Mouse (Mus musculus): Measurements from ENCODE around the gene Prom1. TPM values are rescaled to one million over a fixed set of nuclear protein-coding genes. Genes with fewer than 3 reads are reported as not detected.

Prom1 gene
- polyA plus RNA-seq, 1 experiment = 3.1 TPM

DNA sequence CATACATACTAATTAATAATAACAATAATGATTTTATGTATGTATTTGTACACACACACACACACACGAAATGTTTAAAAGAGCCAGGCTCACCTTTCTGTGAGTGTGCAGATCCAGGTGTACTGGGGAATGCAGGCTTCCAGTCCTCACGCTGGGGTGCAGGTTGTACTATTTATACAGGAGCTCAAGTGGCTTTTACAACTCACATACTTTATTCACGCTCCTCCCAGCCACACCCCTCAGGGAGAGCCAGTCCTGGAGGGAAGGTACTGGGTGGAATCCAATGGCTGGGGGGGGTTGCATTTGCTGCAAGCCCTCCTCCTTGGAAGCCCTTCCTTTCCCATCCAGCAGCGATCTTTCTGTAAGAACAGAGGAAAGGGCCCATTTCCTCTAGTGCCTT lies 120.2 kb downstream of the Prom1 start, which contains the start of gene Fgfbp1:
TSS of gene Fgfbp1 (minus strand) at position 160 of the 400 bp plus-strand sequence.
- TF ChIP-seq POLR2A (IDR thresholded peaks at IDR 0.05; ENCODE audit: low read depth, low read length) (peak; percentile 57; the same call in 1 of the 2 replicates), CTCF (IDR thresholded peaks at IDR 0.05; ENCODE audit: extremely low read depth, insufficient read length, insufficient replicate concordance, low read depth, low read length) (no peak)
- 18% methylated on average over 4 of the region's 4 CpGs for WGBS
- H3K27me3 ChIP-seq (ENCODE audit: control insufficient read depth, insufficient read depth, low read length) = no peaks in the 10 kb centered on the region
- H3K4me1 ChIP-seq (ENCODE audit: control insufficient read depth, insufficient read depth, insufficient read length, low read length) = no peaks in the 10 kb centered on the region; the same call in 1 of the 2 replicates
- no peak within 1 kb of the TSS for H3K27ac ChIP-seq (ENCODE audit: insufficient read depth, low read depth, low read length)
- H3K36me3 ChIP-seq (ENCODE audit: control insufficient read depth, insufficient read depth, low read length) = peaks cover 2% of the 10 kb centered on the region; the same call in 1 of the 2 replicates
- H3K4me3 ChIP-seq (ENCODE audit: low read depth, low read length) = peak within 1 kb of the TSS; percentile 57

GRCm38 (mm10) chr5:43980397-43980796 lies 121.4 kb downstream of the Prom1 start:
- Histone ChIP-seq H3K27ac (ENCODE audit: insufficient read depth, low read depth, low read length) (no peak overlapping the region), H3K4me1 (ENCODE audit: control insufficient read depth, insufficient read depth, insufficient read length, low read length) (no peaks in the 10 kb centered on the region; the same call in 1 of the 2 replicates), H3K36me3 (ENCODE audit: control insufficient read depth, insufficient read depth, low read length) (peaks cover 2% of the 10 kb centered on the region; the same call in 1 of the 2 replicates), H3K27me3 (ENCODE audit: control insufficient read depth, insufficient read depth, low read length) (no peaks in the 10 kb centered on the region), H3K4me3 (ENCODE audit: low read depth, low read length) (no peak overlapping the region)
- TF ChIP-seq POLR2A (IDR thresholded peaks at IDR 0.05; ENCODE audit: low read depth, low read length) = no peak
- no peak for TF ChIP-seq CTCF (IDR thresholded peaks at IDR 0.05; ENCODE audit: extremely low read depth, insufficient read length, insufficient replicate concordance, low read depth, low read length)
- WGBS = 44% methylated on average over 2 of the region's 2 CpGs

DNA sequence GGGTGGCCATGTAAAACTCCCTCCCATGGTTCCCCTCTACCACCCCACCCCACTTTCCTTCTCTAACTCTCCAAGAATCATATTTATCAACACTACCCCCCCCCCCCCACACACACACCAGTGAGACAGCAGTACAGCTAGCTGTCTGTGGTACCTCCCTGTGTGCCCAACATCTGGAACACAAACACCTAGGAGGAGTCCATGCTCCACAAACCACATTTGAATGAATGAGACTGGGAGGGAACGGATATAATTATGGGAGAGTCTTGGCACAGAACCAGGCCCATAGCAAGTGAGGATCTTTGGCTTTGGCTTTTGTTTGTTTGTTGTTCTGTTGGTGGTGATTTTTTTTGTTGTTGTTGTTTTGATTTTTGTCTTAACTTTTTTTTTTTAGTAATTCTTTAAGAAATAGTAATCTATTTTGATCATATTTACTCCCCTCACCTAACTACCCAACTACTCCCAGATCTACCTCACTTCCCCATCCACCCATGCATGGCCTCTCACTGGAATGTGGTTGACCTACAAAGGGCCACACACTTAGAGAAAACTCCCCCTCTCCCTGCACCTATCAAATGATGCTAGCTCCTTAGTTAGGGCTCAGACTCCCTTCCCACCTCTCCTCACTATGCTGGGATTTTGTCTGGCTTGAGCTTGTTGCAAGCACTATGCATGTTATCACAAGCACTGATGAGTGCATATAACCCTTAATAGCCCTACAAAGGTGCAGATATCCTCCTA lies 124.8 kb downstream of the Prom1 start:
- H3K36me3 ChIP-seq (ENCODE audit: control insufficient read depth, insufficient read depth, low read length) = peaks cover 2% of the 10 kb centered on the region; the same call in 1 of the 2 replicates
- no peak overlapping the region for H3K27ac ChIP-seq (ENCODE audit: insufficient read depth, low read depth, low read length)
- 25% methylated on average over 1 of the region's 1 CpGs for WGBS
- no peak overlapping the region for H3K4me3 ChIP-seq (ENCODE audit: low read depth, low read length)
- TF ChIP-seq POLR2A (IDR thresholded peaks at IDR 0.05; ENCODE audit: low read depth, low read length) (no peak), CTCF (IDR thresholded peaks at IDR 0.05; ENCODE audit: extremely low read depth, insufficient read length, insufficient replicate concordance, low read depth, low read length) (no peak)
- peaks cover 8% of the 10 kb centered on the region; the same call in 1 of the 2 replicates for H3K4me1 ChIP-seq (ENCODE audit: control insufficient read depth, insufficient read depth, insufficient read length, low read length)
- H3K27me3 ChIP-seq (ENCODE audit: control insufficient read depth, insufficient read depth, low read length) = no peaks in the 10 kb centered on the region

GRCm38 (mm10) chr5:43974166-43974565 lies 127.7 kb downstream of the Prom1 start:
- H3K4me1 ChIP-seq (ENCODE audit: control insufficient read depth, insufficient read depth, insufficient read length, low read length) = peaks cover 20% of the 10 kb centered on the region; the same call in 1 of the 2 replicates
- TF ChIP-seq CTCF (IDR thresholded peaks at IDR 0.05; ENCODE audit: extremely low read depth, insufficient read length, insufficient replicate concordance, low read depth, low read length) (no peak), POLR2A (IDR thresholded peaks at IDR 0.05; ENCODE audit: low read depth, low read length) (no peak)
- WGBS = 57% methylated on average over 6 of the region's 6 CpGs
- no peaks in the 10 kb centered on the region for H3K27me3 ChIP-seq (ENCODE audit: control insufficient read depth, insufficient read depth, low read length)
- H3K27ac ChIP-seq (ENCODE audit: insufficient read depth, low read depth, low read length) = no peak overlapping the region
- H3K4me3 ChIP-seq (ENCODE audit: low read depth, low read length) = no peak overlapping the region
- peaks cover 2% of the 10 kb centered on the region; the same call in 1 of the 2 replicates for H3K36me3 ChIP-seq (ENCODE audit: control insufficient read depth, insufficient read depth, low read length)

DNA sequence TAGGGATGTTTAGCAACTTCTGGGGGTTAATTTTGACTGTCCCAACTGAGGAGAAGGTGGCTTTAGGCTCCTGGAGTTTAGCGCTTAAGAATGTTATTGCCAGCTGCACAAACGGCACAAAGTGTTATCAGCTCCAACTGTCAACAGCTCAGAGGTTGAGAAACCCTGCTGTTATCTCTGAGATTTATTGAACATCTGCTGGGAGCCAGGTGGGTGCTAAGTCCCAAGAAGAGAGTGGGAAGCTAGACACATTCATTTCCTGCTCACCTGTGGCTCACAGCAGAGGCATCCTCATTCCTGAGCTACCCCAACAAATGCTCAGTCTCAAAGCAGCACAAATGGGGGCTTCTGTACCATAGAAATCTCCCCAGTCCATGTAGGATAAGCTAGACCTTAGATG lies 130.7 kb downstream of the Prom1 start:
- no peaks in the 10 kb centered on the region for H3K27me3 ChIP-seq (ENCODE audit: control insufficient read depth, insufficient read depth, low read length)
- H3K27ac ChIP-seq (ENCODE audit: insufficient read depth, low read depth, low read length) = peak overlapping the region; percentile 62
- no peaks in the 10 kb centered on the region for H3K36me3 ChIP-seq (ENCODE audit: control insufficient read depth, insufficient read depth, low read length)
- H3K4me1 ChIP-seq (ENCODE audit: control insufficient read depth, insufficient read depth, insufficient read length, low read length) = peaks cover 24% of the 10 kb centered on the region; the same call in 1 of the 2 replicates
- H3K4me3 ChIP-seq (ENCODE audit: low read depth, low read length) = no peak overlapping the region
- WGBS = 17% methylated on average over 2 of the region's 2 CpGs
- TF ChIP-seq POLR2A (IDR thresholded peaks at IDR 0.05; ENCODE audit: low read depth, low read length) (no peak), CTCF (IDR thresholded peaks at IDR 0.05; ENCODE audit: extremely low read depth, insufficient read length, insufficient replicate concordance, low read depth, low read length) (no peak)

DNA sequence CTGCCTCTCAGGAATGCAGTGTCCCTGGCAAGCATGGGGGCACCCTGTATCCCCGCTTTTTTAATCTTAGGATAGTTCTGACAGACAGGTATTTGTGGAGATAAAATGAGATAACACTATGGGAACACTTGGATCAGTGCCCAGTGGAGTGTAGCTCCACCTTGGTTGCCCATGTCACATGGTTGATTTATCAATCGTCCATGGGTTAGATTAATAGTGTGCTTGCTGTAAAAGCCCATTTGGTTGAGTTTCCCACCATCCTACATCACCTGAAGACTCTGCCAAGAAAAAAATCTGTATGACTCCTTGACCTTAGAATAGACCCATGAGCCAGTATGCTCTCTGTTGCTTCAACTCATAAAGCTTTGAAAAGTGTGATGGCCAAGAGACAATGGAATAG lies 131.3 kb downstream of the Prom1 start:
- H3K4me3 ChIP-seq (ENCODE audit: low read depth, low read length) = no peak overlapping the region
- WGBS = 38% methylated on average over 2 of the region's 2 CpGs
- no peaks in the 10 kb centered on the region for H3K36me3 ChIP-seq (ENCODE audit: control insufficient read depth, insufficient read depth, low read length)
- no peaks in the 10 kb centered on the region for H3K27me3 ChIP-seq (ENCODE audit: control insufficient read depth, insufficient read depth, low read length)
- TF ChIP-seq CTCF (IDR thresholded peaks at IDR 0.05; ENCODE audit: extremely low read depth, insufficient read length, insufficient replicate concordance, low read depth, low read length) (no peak), POLR2A (IDR thresholded peaks at IDR 0.05; ENCODE audit: low read depth, low read length) (no peak)
- H3K4me1 ChIP-seq (ENCODE audit: control insufficient read depth, insufficient read depth, insufficient read length, low read length) = peaks cover 24% of the 10 kb centered on the region; the same call in 1 of the 2 replicates
- peak overlapping the region; percentile 62 for H3K27ac ChIP-seq (ENCODE audit: insufficient read depth, low read depth, low read length)

DNA sequence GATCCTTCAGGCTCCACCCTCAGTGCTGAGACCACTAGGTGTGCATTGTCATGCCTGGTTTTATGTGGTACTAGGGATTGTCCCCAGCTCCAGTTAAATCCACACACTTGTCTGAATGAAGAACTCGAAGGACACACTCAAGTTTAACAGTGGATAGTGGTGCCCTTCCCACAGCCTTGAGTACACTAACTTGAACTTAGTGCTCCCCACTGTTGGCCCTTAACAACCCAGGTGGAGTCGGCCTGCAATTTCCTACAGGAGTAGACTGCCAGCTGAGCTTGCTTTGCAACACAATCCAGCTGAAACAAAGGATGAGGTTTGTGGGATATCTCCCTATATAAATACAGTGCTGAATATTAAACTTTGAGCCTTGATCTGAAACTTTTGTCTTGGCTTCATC lies 133.2 kb downstream of the Prom1 start:
- Histone ChIP-seq H3K4me1 (ENCODE audit: control insufficient read depth, insufficient read depth, insufficient read length, low read length) (peaks cover 24% of the 10 kb centered on the region; the same call in 1 of the 2 replicates), H3K27ac (ENCODE audit: insufficient read depth, low read depth, low read length) (no peak overlapping the region), H3K4me3 (ENCODE audit: low read depth, low read length) (no peak overlapping the region), H3K36me3 (ENCODE audit: control insufficient read depth, insufficient read depth, low read length) (no peaks in the 10 kb centered on the region), H3K27me3 (ENCODE audit: control insufficient read depth, insufficient read depth, low read length) (no peaks in the 10 kb centered on the region)
- TF ChIP-seq POLR2A (IDR thresholded peaks at IDR 0.05; ENCODE audit: low read depth, low read length) (no peak), CTCF (IDR thresholded peaks at IDR 0.05; ENCODE audit: extremely low read depth, insufficient read length, insufficient replicate concordance, low read depth, low read length) (no peak)
- 32% methylated on average over 2 of the region's 2 CpGs for WGBS
